Mouse (Mus musculus) hindbrain, embryonic 16.5 days (tissue): ENCODE measurements around the gene Armt1. TPM values are rescaled to one million over a fixed set of nuclear protein-coding genes. Genes with fewer than 3 reads are reported as not detected.
"Not testable (repeated sequence)": the region's sequence is repeated elsewhere in the genome, so short reads cannot be mapped to it uniquely, and the experiment has no call there.

Source experiments
- ATAC-seq: fragments of 200-750 bp; cut with Nextera tagmentation; 2 replicates; pipeline ENCODE4 v1.8.0; 2017; ENCODE audit warnings: moderate TSS enrichment, moderate library complexity
- H3K27ac ChIP-seq: fragments of 300-500 bp; sonication (generic); 2 replicates; pipeline ENCODE4 v1.5.1; 2014; ENCODE audit warnings: low read depth, mild to moderate bottlenecking, control low read depth, low read length, moderate library complexity
- H3K27me3 ChIP-seq: fragments of 300-500 bp; sonication (generic); replicated peaks from 2 replicates; pipeline ENCODE4 v1.6.1; 2014; ENCODE audit warnings: low read length; ENCODE audit not compliant: control insufficient read depth, insufficient read depth
- H3K36me3 ChIP-seq: fragments of 300-500 bp; sonication (generic); 2 replicates; pipeline ENCODE4 v1.6.1; 2014; ENCODE audit warnings: mild to moderate bottlenecking, low read length, moderate library complexity, mixed read lengths; ENCODE audit not compliant: control insufficient read depth, insufficient read depth
- H3K4me1 ChIP-seq: fragments of 300-500 bp; sonication (generic); 2 replicates; pipeline ENCODE4 v1.6.1; 2014; ENCODE audit warnings: low read depth, low read length; ENCODE audit not compliant: control insufficient read depth, insufficient read depth
- H3K4me2 ChIP-seq: fragments of 300-500 bp; sonication (generic); 2 replicates; pipeline ENCODE4 v1.6.1; 2014; ENCODE audit warnings: mild to moderate bottlenecking, low read length, control low read depth, moderate library complexity
- H3K4me3 ChIP-seq: fragments of 300-500 bp; sonication (generic); 2 replicates; pipeline ENCODE4 v1.5.1; 2014; ENCODE audit warnings: mild to moderate bottlenecking, low read length, control low read depth, moderate library complexity
- H3K9ac ChIP-seq: fragments of 300-500 bp; sonication (generic); 2 replicates; pipeline ENCODE4 v1.6.1; 2014; ENCODE audit warnings: low read depth, mild to moderate bottlenecking, control low read depth, low read length, moderate library complexity
- H3K9me3 ChIP-seq: fragments of 300-500 bp; sonication (generic); 2 replicates; pipeline ENCODE4 v1.6.1; 2014; ENCODE audit warnings: mild to moderate bottlenecking, low read length, moderate library complexity; ENCODE audit not compliant: control insufficient read depth
- WGBS: fragments of 180-500 bp; shearing (Covaris S2); extraction: QIAGEN DNeasy Blood & Tissue Kit; methylation state at CpG from one replicate; pipeline ENCODE4 v1.1.7; 2014; 5-methylcytosine and 5-hydroxymethylcytosine counted together
- polyA plus RNA-seq: library from polyadenylated mRNA; unstranded; fragments of >200 nt; fragmentation: Nextera tagmentation; extraction: Ambion mirVana; gene quantifications from 2 replicates; pipeline ENCODE4 v1.2.1, GENCODE M21; 2015

Armt1 gene
- polyA plus RNA-seq, 1 experiment from 2014 or later, result 10.6 TPM

DNA sequence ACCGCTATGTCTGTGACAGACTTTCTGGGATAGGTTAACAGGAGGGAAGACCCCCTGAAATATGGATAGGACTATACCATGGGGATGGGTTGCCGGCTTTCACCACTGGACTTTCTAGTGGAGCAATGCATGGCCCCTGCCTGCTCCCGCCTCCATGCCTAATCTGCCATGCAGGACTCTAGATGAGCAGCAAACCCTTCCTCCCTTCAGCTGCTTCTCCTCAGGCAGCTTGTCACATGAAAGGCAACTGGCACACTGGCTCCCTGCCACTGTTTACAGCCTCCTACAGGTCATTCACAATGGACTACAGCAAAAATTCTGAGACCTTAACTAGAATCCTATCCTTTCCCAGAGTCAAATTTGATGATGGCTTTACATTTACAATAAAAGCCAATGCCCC, 1.4 kb upstream of the Armt1 start:
- no peaks in the 10 kb centered on the region for H3K9me3 ChIP-seq
- no peak overlapping the region for H3K9ac ChIP-seq
- no peak for ATAC-seq
- H3K4me2 ChIP-seq, result peak overlapping the region; percentile 71
- 88% methylated on average over 3 of the region's 3 CpGs for WGBS
- H3K36me3 ChIP-seq, result peaks cover 7% of the 10 kb centered on the region; the same call in 1 of the 2 replicates
- H3K27ac ChIP-seq, result no peak overlapping the region
- H3K4me3 ChIP-seq, result no peak overlapping the region
- H3K4me1 ChIP-seq, result peaks cover 6% of the 10 kb centered on the region
- H3K27me3 ChIP-seq, result no peaks in the 10 kb centered on the region

DNA sequence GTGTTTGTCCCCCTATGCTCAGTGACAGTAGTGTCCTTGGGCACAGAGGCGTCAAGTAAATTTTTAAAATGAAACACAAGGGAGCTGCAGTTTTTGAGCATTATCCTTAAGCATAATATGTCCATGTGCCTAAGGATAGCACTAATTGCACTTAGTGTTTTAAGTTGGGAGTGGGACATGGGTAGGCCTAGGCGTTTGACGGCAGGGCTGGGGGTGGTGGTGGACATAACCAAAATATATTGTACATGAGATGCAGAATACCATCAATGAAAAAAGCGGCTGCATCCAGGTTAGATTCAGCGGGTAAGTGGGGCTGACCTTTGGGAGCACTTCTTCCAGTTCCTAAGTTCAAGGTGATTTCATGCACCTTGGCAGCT, 533 bp upstream of the Armt1 start:
- Histone ChIP-seq H3K9me3 (no peaks in the 10 kb centered on the region), H3K27ac (peak overlapping the region; percentile 57), H3K4me3 (peak overlapping the region; percentile 69), H3K4me2 (peak overlapping the region; percentile 71), H3K27me3 (no peaks in the 10 kb centered on the region), H3K36me3 (0 out of 2 replicates have a peak, but pooled peaks cover 1% of the 10 kb centered on the region), H3K9ac (peak overlapping the region; percentile 68), H3K4me1 (peaks cover 6% of the 10 kb centered on the region)
- WGBS, result 10% methylated on average over 5 of the region's 5 CpGs
- peak; percentile 41 for ATAC-seq

GRCm38 (mm10) chr10:4432996-4433755, 909 bp downstream of the Armt1 start:
- WGBS, result 11% methylated on average over 19 of the region's 19 CpGs
- H3K4me3 ChIP-seq, result peak overlapping the region; percentile 69
- H3K9ac ChIP-seq, result peak overlapping the region; percentile 74
- peak overlapping the region; percentile 83 for H3K27ac ChIP-seq
- peak overlapping the region; percentile 75 for H3K4me2 ChIP-seq
- no peaks in the 10 kb centered on the region for H3K9me3 ChIP-seq
- peaks cover 6% of the 10 kb centered on the region for H3K4me1 ChIP-seq
- no peak; the same call in 1 of the 2 replicates for ATAC-seq
- no peaks in the 10 kb centered on the region for H3K27me3 ChIP-seq
- no peaks in the 10 kb centered on the region for H3K36me3 ChIP-seq

- H3K27me3 ChIP-seq, H3K36me3 ChIP-seq, ATAC-seq, H3K4me1 ChIP-seq, H3K9ac ChIP-seq, H3K27ac ChIP-seq, H3K4me2 ChIP-seq, H3K4me3 ChIP-seq, H3K9me3 ChIP-seq: not testable (repeated sequence)
- WGBS, result 85% methylated on average over 2 of the region's 2 CpGs
Observed at GRCm38 (mm10) chr10:4433871-4434270, 1.6 kb downstream of the Armt1 start.

- ATAC-seq, result no peak
- peaks cover 6% of the 10 kb centered on the region for H3K4me1 ChIP-seq
- H3K9me3 ChIP-seq, result no peaks in the 10 kb centered on the region
- H3K9ac ChIP-seq, result no peak overlapping the region
- WGBS, result 91% methylated on average over 3 of the region's 3 CpGs
- no peaks in the 10 kb centered on the region for H3K27me3 ChIP-seq
- H3K27ac ChIP-seq, result no peak overlapping the region
- H3K36me3 ChIP-seq, result peaks cover 3% of the 10 kb centered on the region; the same call in 1 of the 2 replicates
- H3K4me2 ChIP-seq, result no peak overlapping the region
- H3K4me3 ChIP-seq, result no peak overlapping the region
Observed at GRCm38 (mm10) chr10:4435416-4435815, 3.1 kb downstream of the Armt1 start.

DNA sequence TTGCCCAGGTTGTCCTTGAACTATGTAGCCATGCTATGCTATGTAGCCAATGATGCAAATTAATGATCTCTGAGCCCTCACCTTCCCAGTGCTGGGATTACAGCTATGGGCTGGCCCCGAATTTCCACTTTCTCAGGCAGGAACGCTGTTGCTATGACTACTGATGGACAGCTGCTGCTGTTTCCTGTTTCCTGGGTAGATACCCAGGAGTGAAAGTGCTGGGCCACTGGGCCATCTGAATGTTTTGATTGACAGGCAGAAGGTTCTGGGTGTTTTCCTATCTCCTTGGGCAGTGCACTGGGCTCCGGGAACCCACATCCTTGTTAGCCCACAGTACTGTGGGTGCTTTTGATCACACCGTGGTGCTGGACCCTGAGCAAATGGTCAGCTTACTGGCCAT, 24.1 kb downstream of the Armt1 start:
- WGBS, result 74% methylated on average over 4 of the region's 4 CpGs

GRCm38 (mm10) chr10:4460201-4460600, 27.9 kb downstream of the Armt1 start:
- Histone ChIP-seq H3K4me2 (no peak overlapping the region), H3K27me3 (no peaks in the 10 kb centered on the region), H3K4me1 (no peaks in the 10 kb centered on the region), H3K27ac (no peak overlapping the region), H3K36me3 (no peaks in the 10 kb centered on the region), H3K9ac (no peak overlapping the region), H3K4me3 (no peak overlapping the region), H3K9me3 (no peaks in the 10 kb centered on the region)
- WGBS, result 93% methylated on average over 2 of the region's 2 CpGs
- no peak for ATAC-seq

More for the DNA sequence above, 24.1 kb downstream of the Armt1 start:
- Histone ChIP-seq H3K4me3 (no peak overlapping the region), H3K9me3 (no peaks in the 10 kb centered on the region), H3K4me2 (no peak overlapping the region), H3K27ac (no peak overlapping the region), H3K27me3 (no peaks in the 10 kb centered on the region), H3K4me1 (no peaks in the 10 kb centered on the region), H3K9ac (no peak overlapping the region), H3K36me3 (peaks cover 2% of the 10 kb centered on the region)
- ATAC-seq, result no peak

DNA sequence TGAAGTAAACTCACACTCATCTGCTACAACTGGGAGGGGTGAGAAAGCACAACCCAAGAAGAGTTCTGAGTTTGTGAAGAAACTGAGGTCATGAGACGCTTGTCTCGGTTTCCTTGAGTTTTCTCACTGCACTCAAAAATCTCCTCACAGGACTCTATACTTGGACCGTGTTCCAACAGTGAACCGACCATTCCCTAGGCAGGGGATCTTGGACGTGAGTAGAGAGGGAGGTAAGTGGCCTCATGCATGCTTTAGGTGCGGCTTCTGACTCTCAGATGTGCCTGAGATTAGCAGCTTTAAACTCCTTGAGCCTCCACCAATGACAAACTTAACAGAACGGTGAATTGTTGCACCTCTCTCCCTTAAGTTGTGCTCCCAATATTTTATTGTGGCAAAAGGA, 33.5 kb downstream of the Armt1 start:
- Histone ChIP-seq H3K27ac (no peak overlapping the region), H3K9ac (no peak overlapping the region), H3K36me3 (no peaks in the 10 kb centered on the region), H3K27me3 (no peaks in the 10 kb centered on the region), H3K4me1 (no peaks in the 10 kb centered on the region), H3K4me3 (no peak overlapping the region), H3K4me2 (no peak overlapping the region), H3K9me3 (no peaks in the 10 kb centered on the region)
- 84% methylated on average over 7 of the region's 7 CpGs for WGBS
- no peak for ATAC-seq

GRCm38 (mm10) chr10:4469406-4469805, 37.1 kb downstream of the Armt1 start:
- H3K4me2 ChIP-seq, result no peak overlapping the region
- 90% methylated on average over 3 of the region's 3 CpGs for WGBS

More at GRCm38 (mm10) chr10:4469406-4469805, 37.1 kb downstream of the Armt1 start:
- no peak for ATAC-seq
- no peak overlapping the region for H3K4me3 ChIP-seq
- H3K27ac ChIP-seq, result no peak overlapping the region
- H3K9me3 ChIP-seq, result no peaks in the 10 kb centered on the region
- no peaks in the 10 kb centered on the region for H3K4me1 ChIP-seq
- H3K9ac ChIP-seq, result no peak overlapping the region
- H3K27me3 ChIP-seq, result no peaks in the 10 kb centered on the region
- no peaks in the 10 kb centered on the region for H3K36me3 ChIP-seq
